Mouse (Mus musculus) thymus, postnatal 0 days (tissue): ENCODE measurements around the gene Cks2. TPM values are rescaled to one million over a fixed set of nuclear protein-coding genes. Genes with fewer than 3 reads are reported as not detected.

Source experiments
- DNase-seq: peaks from one replicate; pipeline ENCODE4 v3.0.0-alpha.2; 2015; ENCODE audit warnings: low spot score
- polyA plus RNA-seq: library from polyadenylated mRNA; unstranded; fragments of >200 nt; fragmentation: Nextera tagmentation; extraction: Ambion mirVana; gene quantifications from 2 replicates; pipeline ENCODE4 v1.2.1, GENCODE M21; 2015

Cks2 gene
- polyA plus RNA-seq, 1 experiment from 2014 or later = 376 TPM

DNA sequence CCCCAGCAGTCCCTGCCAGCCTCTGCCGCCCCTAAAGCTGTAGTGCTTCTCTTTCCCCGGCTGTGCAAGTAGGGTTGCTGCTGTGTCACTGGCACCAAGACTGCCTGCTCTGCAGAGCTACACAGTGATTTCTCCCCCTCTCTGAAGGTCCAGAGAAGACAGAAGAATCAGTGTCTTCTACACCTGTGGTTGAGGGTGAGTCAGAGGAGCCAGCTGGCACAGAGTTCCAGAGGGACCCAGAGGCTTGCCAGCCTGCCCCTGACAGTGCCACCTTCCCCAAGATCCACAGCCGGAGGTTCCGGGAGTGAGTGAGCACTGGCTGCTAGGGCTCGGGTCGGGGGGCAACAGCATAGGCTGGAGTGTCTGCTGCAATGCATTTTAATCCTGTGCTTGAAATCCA, 33.7 kb downstream of the Cks2 start:
- no peak for DNase-seq

DNA sequence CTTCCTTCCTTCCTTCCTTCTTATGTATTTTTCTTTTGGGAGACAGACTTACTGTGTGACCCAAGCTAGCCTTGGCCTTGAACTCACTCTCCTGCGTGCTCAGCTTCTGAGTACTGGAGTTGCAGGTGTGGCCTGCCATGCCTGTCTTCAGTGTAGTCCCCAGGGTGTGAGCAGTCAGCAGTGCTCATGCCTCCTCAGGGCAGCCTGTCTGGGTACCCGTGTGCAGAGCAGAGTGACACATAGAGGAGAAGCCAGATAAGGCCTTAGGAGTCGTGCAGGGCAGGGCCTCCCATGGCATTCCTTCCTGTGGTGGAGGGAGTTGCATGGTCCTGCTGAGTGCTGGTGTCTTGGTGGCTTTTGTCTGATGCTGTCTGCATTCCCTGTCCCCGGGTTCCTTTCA, 34.3 kb downstream of the Cks2 start:
- DNase-seq = no peak

DNA sequence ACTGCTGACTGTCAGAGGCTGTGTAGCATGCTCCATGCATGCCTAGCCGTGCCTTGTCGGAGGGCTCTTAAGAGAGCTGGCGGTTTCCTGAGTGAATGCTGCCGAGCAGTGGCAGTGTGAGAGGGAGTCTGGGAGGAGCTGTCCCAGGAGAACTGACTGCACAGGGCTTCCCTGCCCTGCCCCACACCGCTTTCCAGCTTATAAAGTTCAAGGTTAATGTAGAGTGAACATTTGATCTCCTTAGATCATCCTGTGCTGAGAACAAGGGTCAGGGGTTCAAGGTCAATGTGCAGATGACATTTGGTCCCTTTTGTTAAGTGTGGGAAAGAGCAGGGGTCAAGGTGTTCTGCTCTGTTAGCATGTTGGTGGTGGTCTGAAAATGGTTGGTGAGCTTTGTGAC, 36.0 kb downstream of the Cks2 start:
- no peak for DNase-seq

DNA sequence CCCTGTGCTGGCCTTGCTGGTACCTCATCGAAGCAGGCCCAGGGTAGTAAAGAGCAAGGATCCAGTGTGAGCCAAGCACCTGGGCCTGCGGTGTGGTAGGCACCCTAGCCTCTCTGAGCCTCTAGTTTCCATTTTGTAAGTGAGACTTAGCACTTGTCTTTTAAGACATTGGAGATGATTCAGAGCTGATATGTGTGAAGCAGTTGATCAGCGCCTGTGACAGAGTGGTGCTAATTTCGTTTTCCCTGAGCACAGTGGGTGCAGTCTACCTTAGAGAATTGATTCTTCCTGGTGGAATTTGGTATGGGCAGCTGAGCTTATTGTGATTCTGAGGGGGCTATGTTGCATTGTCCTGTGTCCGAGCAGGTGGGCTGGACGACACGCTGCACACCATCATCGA, 36.6 kb downstream of the Cks2 start:
- DNase-seq = no peak

DNA sequence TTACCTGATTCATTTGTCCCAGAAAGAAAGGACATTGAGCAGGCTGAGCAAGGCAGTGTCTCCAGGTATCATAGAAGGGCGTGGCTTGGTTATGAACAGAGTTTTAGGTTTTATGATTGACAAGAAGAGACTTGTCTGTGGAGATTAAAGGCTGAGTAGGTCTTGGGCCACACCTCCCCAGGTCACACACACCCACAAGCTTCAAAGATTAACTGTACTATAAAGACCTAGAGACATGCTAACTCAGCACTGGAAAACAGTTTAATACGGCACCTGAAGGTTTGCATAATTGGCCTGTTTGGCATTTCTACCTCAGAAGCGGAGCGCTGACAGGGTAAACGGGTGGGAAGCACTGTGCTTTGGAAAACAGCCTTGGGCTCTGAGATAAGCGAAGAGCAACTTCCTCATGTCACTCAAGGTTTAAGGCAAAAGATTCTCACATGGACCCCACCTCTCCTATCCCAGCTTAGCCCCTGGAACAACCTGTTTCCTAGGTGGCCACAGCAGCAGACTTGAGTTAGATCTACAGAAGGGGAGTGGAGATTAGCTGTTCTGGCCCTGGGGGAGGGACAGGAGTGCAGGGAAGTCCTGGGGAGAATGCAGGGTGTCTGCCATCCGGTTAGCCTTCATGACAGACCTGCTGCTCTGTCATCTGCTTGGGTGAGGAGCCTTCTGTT, 40.4 kb downstream of the Cks2 start:
- DNase-seq = no peak

DNA sequence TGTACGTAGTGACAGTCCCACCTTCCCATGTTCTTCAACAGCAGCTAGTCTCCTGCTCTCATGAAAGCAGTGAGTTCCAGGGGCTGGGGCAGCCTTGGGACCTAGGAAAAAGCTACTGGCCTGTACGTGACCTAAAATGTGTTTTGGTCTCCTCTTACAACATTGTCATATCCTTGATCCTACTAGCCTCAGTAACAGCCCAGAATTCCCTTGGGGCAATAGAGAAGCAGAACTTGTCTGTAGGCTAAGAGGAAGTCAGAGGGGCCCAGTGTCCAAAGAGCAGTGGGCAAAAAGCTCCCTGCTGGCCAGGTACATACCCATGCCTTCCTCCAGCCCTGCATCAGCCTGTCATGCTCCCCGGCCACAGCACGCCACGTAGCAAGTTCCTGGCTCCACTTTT, 41.9 kb downstream of the Cks2 start:
- no peak for DNase-seq

DNA sequence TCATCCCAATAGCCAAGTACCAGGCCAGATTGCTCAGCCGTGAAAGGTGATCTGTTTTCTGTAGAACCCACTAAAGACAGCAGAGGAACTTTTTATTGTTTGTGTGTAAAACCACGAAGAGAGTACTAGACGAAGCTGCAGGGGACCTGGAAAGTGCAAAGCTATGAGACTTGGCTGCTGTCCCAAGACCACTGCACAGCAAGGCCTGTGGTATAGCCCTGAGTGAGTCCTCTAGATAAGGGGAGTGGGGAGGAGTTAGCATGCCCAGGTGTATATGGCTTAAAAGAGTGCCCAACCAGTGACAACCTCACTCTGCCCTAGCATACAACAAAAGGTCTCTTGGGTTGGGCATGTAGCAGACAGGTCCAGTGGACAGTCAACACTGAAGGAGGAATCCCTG, 43.7 kb downstream of the Cks2 start:
- no peak for DNase-seq

DNA sequence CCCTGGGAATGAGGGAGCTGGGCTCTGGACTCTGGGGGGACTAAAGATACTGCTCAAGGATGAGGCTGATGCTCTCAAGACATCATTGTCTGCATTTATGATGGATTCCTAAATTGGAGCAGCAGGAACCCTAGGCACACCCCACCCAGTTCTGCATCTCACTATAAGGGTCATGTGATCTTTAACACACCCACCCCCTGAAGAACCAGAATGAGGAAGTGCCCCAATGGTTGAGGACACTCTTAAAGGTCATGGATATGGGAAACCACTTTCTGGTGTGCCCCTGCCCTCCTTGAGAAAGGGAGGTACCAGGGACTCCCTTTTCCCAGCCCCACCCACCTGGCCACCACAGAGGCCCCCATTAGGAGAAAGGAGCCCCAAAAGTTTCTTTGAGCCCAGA, 51.4 kb downstream of the Cks2 start:
- no peak for DNase-seq

DNA sequence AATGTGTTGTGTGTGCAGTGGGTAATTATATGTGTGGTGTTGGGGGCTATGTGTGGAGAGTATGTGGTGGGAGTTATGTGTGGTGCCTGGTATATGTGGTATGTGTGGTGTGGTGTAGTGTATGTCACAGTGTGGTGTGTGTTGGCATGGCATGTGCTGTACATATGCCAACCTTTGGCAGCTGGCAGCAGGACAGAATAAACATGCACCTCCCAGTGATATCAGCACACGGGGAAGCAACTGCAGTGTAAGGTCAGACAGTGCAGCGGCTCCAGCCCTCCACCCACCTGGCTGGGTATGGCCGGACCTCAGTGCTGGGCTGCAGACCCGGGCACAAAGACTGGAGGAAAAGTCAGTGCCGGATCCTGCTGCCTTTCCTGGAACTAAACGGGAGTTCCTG, 52.4 kb downstream of the Cks2 start:
- no peak for DNase-seq

DNA sequence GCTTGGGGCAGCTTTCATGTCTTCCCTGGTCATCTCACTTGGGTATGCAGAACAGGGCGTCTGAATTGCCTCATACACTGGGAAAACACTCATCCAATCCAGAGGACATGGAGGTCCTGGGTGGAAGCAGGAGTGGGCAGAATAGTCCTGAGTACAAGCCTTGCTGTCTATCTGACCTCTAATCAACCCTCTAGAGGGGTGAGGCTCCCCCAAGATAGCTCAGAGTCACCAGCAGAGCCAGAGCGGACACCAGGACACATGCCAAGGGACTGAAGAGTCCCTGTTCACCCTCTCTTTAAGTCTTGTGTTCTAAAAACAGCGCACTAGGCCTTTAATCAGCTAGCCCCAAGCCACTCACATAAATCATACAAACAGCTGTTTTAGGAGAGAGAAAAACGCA, 52.9 kb downstream of the Cks2 start:
- DNase-seq = no peak

DNA sequence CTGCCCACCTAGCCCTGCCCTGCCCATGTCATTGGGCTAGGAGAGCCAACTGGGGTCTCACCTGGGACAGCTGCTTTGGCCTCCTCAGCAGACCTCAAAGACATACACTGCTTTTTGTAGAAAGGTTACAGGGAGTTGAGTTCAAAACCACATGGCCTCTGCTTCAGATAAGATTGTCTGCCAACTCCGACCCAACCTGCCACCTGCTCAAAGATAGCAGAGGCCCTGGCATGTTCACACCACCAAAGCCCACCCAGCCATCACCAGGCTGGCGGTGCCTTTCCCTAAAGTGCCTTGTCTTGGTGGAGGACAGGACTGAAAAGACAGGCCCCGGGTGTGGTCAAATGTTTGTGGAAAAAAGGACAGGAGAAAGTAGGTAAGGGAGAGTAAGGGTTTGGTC, 53.3 kb downstream of the Cks2 start:
- DNase-seq = no peak

Other genes starting within 250 kb of the Cks2 start
- 26.3 and 30.3 TPM in 2 replicates for gene S1pr3, start 236.6 kb upstream of the Cks2 start, polyA plus RNA-seq
- 0.52 and 0.59 TPM in 2 replicates for gene Shc3, start 75.8 kb upstream of the Cks2 start, polyA plus RNA-seq
- 57.4 and 62.7 TPM in 2 replicates for gene Secisbp2, start 6.5 kb downstream of the Cks2 start, polyA plus RNA-seq
- 55.9 and 58.5 TPM in 2 replicates for gene Sema4d, start 148.5 kb downstream of the Cks2 start, polyA plus RNA-seq
- 14.2 and 16.1 TPM in 2 replicates for gene Gadd45g, start 201.4 kb downstream of the Cks2 start, polyA plus RNA-seq